Mouse (Mus musculus) myocyte (in vitro differentiated cells): ENCODE measurements around the gene Tmem97. TPM values are rescaled to one million over a fixed set of nuclear protein-coding genes. Genes with fewer than 3 reads are reported as not detected.
A peak's percentile ranks its signal among the peaks of the same experiment; 100 is the strongest.
"Not testable (repeated sequence)": the region's sequence is repeated elsewhere in the genome, so short reads cannot be mapped to it uniquely, and the experiment has no call there.

ENCODE experiments used
- H3K27me3 ChIP-seq: one replicate; pipeline ENCODE4 v1.6.1; 2011; ENCODE audit not compliant: control insufficient read depth, insufficient read depth, insufficient read length
- H3K36me3 ChIP-seq: one replicate; pipeline ENCODE4 v1.6.1; 2011; ENCODE audit not compliant: control insufficient read depth, insufficient read depth
- H3K4me2 ChIP-seq: one replicate; pipeline ENCODE4 v1.6.1; 2011; ENCODE audit warnings: low read depth, control low read depth
- H3K4me3 ChIP-seq: one replicate; pipeline ENCODE4 v1.5.1; 2011; ENCODE audit warnings: mild to moderate bottlenecking, control low read depth, moderate library complexity
- H3K79me2 ChIP-seq: one replicate; pipeline ENCODE4 v1.6.1; 2011; ENCODE audit not compliant: control insufficient read depth, insufficient read depth
- H3ac ChIP-seq: one replicate; pipeline ENCODE4 v1.6.1; 2011; ENCODE audit not compliant: control insufficient read depth, insufficient read length
- CEBPB ChIP-seq: IDR thresholded peaks from 2 replicates; pipeline ENCODE4 v1.6.1; 2011; ENCODE audit warnings: mild to moderate bottlenecking, moderate library complexity; ENCODE audit not compliant: poor library complexity, insufficient read depth, severe bottlenecking
- E2F4 ChIP-seq: IDR thresholded peaks from one replicate; pipeline ENCODE4 v1.6.1; 2011; ENCODE audit warnings: mild to moderate bottlenecking, control low read depth, moderate library complexity; ENCODE audit not compliant: insufficient read depth
- MAX ChIP-seq: IDR thresholded peaks from one replicate; pipeline ENCODE4 v1.6.1; 2011; ENCODE audit warnings: low read depth, mild to moderate bottlenecking, control low read depth
- MYOD1 ChIP-seq, 3 experiments: IDR thresholded peaks; one replicate each; pipeline ENCODE4 v1.6.1; 2011; ENCODE audit warnings: control low read depth in 2 of 3, low read depth in 2 of 3, mild to moderate bottlenecking in 2 of 3, moderate library complexity in 1 of 3; ENCODE audit not compliant: insufficient read length in 2 of 3, control insufficient read depth in 1 of 3
- MYOG ChIP-seq, 3 experiments: IDR thresholded peaks; one replicate each; pipeline ENCODE4 v1.6.1; 2011; ENCODE audit warnings: control low read depth in 2 of 3, low read depth in 2 of 3, mild to moderate bottlenecking in 2 of 3; ENCODE audit not compliant: insufficient read length in 2 of 3, control insufficient read depth in 1 of 3, insufficient read depth in 1 of 3
- POLR2A ChIP-seq: IDR thresholded peaks from one replicate; pipeline ENCODE4 v1.6.1; 2011; ENCODE audit warnings: low read depth, mild to moderate bottlenecking, control low read depth, moderate library complexity; ENCODE audit not compliant: insufficient read length
- POLR2AphosphoS2 ChIP-seq: IDR thresholded peaks from one replicate; pipeline ENCODE4 v1.6.1; 2011; ENCODE audit warnings: low read depth, control low read depth; ENCODE audit not compliant: insufficient read length
- REST ChIP-seq: IDR thresholded peaks from one replicate; pipeline ENCODE4 v1.6.1; 2011; ENCODE audit warnings: mild to moderate bottlenecking, control low read depth, moderate library complexity; ENCODE audit not compliant: insufficient read depth, insufficient read length
- SRF ChIP-seq: IDR thresholded peaks from one replicate; pipeline ENCODE4 v1.6.1; 2011; ENCODE audit warnings: low read depth; ENCODE audit not compliant: control insufficient read depth, insufficient read length
- TCF12 ChIP-seq: IDR thresholded peaks from one replicate; pipeline ENCODE4 v1.6.1; 2011; ENCODE audit warnings: mild to moderate bottlenecking, control low read depth; ENCODE audit not compliant: poor library complexity, insufficient read depth, severe bottlenecking
- TCF3 ChIP-seq: IDR thresholded peaks from one replicate; pipeline ENCODE4 v1.6.1; 2011; ENCODE audit warnings: low read depth, control low read depth; ENCODE audit not compliant: insufficient read length
- USF1 ChIP-seq: IDR thresholded peaks from one replicate; pipeline ENCODE4 v1.6.1; 2011; ENCODE audit warnings: low read depth, mild to moderate bottlenecking, control low read depth, moderate library complexity
- polyA plus RNA-seq: library from polyadenylated mRNA; unstranded; fragments of >200 nt; fragmentation: generic; extraction: Trizol; gene quantifications from one replicate; pipeline ENCODE4 v1.2.1, GENCODE M21; 2012; ENCODE audit warnings: missing spikeins

Tmem97 gene
- polyA plus RNA-seq, 1 experiment = 125 TPM

DNA sequence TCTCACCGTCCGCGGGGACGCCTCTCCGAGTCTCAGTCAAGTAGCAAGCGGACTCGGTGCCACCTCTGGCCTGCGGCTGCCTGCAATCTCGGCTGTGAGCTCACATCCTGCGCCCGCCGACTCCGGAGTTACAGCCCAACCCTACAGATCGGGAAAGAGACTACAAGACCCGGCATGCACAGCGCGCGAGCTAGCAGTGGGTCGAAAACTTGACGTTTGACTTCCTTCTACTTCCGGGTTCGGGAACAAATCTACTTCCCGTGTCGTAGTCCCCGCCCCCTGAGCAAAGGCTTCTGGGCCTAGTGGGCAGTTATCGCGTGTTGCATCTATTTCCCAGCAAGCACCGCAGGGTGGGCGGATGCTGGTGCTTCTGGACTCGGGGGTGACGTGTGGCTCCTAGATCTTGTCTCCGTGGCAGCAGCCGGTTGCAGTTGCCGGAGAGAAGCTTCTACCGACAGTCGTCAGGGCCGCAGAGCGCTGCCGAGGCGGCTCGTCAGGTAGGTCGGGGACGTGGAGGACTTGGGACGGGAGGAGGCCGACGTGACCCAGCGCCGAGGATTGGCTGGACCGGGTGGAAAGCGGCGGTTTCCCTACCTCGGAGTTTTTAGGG lies 14.4 kb downstream of the Tmem97 start, which contains the start of the genes Tnfaip1 and Ift20:
Gene Tnfaip1 (minus strand): TSS at position 253 of the 610 bp plus-strand sequence.
Gene Ift20 (plus strand): TSS at position 282 of the 610 bp plus-strand sequence.
- H3K4me2 ChIP-seq = peak within 1 kb of the TSS; percentile 90
- peaks cover 16% of the 10 kb centered on the region for H3K36me3 ChIP-seq
- H3K79me2 ChIP-seq = peaks cover 78% of the 10 kb centered on the region
- TF ChIP-seq MYOD1 (IDR thresholded peaks at IDR 0.05; ENCODE audit: control insufficient read depth in 1 of 3, insufficient read length in 2 of 3, low read depth in 2 of 3) (no peak), TCF3 (no peak), POLR2A (peak; percentile 76), POLR2AphosphoS2 (peak; percentile 87), CEBPB (no peak), TCF12 (no peak), REST (no peak), MYOG (IDR thresholded peaks at IDR 0.05; ENCODE audit: control insufficient read depth in 1 of 3, insufficient read depth in 1 of 3, insufficient read length in 2 of 3, low read depth in 2 of 3) (no peak), MAX (peak; percentile 65), USF1 (no peak), SRF (peak; percentile 12), E2F4 (no peak)
- peak within 1 kb of the TSS; percentile 59 for H3ac ChIP-seq
- peak within 1 kb of the TSS; percentile 96 for H3K4me3 ChIP-seq
- no peaks in the 10 kb centered on the region for H3K27me3 ChIP-seq

DNA sequence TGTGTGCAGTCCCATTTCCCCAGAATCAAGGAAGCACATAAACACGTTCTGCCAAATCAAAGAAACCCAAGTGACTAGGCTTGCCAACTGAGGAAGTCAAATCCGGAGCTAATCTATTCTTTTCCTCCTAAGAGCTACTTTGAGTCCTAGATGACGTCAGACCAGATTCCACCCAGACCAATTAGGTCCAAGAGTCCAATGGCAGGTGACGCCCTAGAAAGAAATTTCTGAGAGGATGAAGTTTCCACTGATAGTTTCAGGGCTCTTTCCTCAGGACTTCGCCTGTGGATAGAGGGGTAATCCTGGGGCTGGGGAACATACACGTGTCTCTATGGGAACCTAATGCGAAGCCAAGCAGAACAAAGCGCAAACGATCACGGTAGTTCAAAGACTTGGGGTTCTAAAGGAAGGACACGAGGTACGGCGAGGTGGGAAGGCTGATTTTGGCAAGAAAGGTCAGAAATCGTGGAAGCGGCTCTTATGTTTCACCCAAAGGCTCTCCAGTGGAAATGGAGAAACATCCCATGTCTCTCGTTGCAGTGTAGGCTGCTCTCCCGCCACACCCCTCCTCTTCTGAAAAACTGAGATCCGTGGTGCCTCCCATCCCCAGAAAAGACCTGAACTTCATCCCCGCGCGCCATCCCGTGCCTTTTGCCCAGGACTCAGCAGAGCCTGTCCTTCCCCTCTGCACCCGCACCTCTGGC lies 15.0 kb downstream of the Tmem97 start:
- Histone ChIP-seq H3K36me3 (peaks cover 10% of the 10 kb centered on the region), H3ac (peak overlapping the region; percentile 59), H3K79me2 (peaks cover 84% of the 10 kb centered on the region), H3K4me3 (peak overlapping the region; percentile 96), H3K27me3 (no peaks in the 10 kb centered on the region), H3K4me2 (peak overlapping the region; percentile 71)
- TF ChIP-seq E2F4 = no peak
- TF ChIP-seq REST = no peak
- TF ChIP-seq USF1 = peak; percentile 47
- no peak for TF ChIP-seq MYOG (IDR thresholded peaks at IDR 0.05; ENCODE audit: control insufficient read depth in 1 of 3, insufficient read depth in 1 of 3, insufficient read length in 2 of 3, low read depth in 2 of 3)
- no peak for TF ChIP-seq POLR2A
- no peak for TF ChIP-seq POLR2AphosphoS2

DNA sequence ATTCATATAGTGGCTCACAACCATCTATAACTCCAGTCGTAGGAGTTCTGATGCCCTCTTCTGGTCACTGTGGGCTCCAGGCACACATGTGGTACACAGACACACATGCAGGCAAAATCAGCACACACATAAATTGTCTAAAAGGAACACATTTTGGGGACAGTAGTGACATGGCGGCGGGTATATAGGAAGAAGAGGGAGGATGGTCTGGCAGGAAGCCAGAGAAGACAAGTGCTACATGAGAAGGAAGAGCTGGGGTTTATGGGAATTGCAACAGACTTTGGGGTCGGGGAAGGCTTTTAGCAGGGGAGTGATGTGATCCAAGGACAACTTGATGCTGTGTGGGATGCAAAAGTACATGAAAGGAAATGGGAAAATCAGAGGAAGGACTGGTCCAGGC lies 16.1 kb downstream of the Tmem97 start:
- Histone ChIP-seq H3K4me2 (peak overlapping the region; percentile 71), H3K79me2 (peaks cover 84% of the 10 kb centered on the region), H3K27me3 (no peaks in the 10 kb centered on the region), H3K4me3 (peak overlapping the region; percentile 96), H3K36me3 (peaks cover 3% of the 10 kb centered on the region), H3ac (no peak overlapping the region)
- TF ChIP-seq POLR2AphosphoS2 (no peak), USF1 (no peak), CEBPB (no peak)

DNA sequence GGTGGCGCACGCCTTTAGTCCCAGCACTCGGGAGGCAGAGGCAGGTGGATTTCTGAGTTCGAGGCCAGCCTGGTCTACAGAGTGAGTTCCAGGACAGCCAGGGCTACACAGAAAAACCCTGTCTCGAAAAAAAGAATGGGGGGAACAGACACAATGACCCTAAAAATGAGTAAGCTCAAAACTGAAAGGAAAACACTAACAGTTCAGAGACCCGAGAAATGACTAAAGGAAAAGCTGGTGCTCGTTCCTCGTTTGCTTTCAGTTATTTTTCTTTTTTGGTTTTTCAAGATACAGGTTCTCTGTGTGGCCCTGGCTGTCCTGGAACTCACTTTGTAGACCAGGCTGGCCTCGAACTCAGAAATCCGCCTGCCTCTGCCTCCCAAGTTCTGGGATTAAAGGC lies 19.1 kb downstream of the Tmem97 start:
- peaks cover 19% of the 10 kb centered on the region for H3K36me3 ChIP-seq
- H3K79me2 ChIP-seq = peaks cover 54% of the 10 kb centered on the region
- H3K4me3 ChIP-seq, H3ac ChIP-seq, H3K4me2 ChIP-seq, H3K27me3 ChIP-seq: not testable (repeated sequence)

DNA sequence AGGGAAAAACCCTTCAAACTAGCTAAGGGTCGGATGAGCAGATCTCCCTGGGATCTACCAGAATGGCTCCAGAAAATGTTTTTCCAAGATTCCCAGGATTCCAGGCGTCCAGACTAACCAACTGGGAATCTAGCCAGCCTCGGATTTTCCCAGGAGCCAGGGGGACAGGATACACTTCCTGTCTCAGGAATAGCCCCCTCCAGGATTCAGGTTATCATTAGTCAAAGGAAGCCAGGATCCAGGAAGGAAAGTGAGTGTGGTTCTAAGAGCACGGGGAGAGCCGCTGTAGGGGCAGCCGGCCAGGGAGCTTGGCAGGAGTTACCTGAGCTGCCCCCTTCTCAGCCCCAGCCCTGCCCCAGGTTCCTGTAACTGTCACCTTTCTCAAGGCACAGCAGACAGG lies 19.5 kb downstream of the Tmem97 start:
- no peak overlapping the region for H3K4me3 ChIP-seq
- peaks cover 24% of the 10 kb centered on the region for H3K36me3 ChIP-seq
- H3K79me2 ChIP-seq = peaks cover 52% of the 10 kb centered on the region
- H3ac ChIP-seq = no peak overlapping the region
- TF ChIP-seq TCF12 = no peak
- H3K27me3 ChIP-seq = no peaks in the 10 kb centered on the region
- no peak overlapping the region for H3K4me2 ChIP-seq

DNA sequence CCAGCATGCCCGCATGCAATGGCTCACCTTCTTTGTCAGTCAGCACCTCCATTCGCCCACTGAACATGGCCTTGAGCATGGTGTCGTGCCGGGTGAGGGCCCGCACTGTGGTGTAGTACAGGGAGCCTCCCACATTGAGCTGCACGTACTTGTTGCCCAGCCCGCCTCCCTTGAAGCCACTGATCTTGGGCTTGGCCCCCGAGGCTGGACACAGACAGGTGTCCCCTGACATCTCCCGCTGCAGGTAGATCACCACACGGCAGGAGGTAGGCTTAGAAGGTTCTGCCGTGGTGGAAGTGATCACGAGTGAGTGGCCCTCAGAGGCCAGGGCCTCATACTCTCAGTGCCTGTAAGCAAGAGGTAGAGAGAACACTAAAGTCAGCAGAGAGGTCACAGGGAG lies 20.6 kb downstream of the Tmem97 start:
- peaks cover 33% of the 10 kb centered on the region for H3K36me3 ChIP-seq
- no peak for TF ChIP-seq MYOD1 (IDR thresholded peaks at IDR 0.05; ENCODE audit: control insufficient read depth in 1 of 3, insufficient read length in 2 of 3, low read depth in 2 of 3)
- TF ChIP-seq SRF = no peak
- TF ChIP-seq REST = no peak
- no peak for TF ChIP-seq TCF3
- no peak for TF ChIP-seq POLR2AphosphoS2
- no peak for TF ChIP-seq USF1
- no peak for TF ChIP-seq MYOG (IDR thresholded peaks at IDR 0.05; ENCODE audit: control insufficient read depth in 1 of 3, insufficient read depth in 1 of 3, insufficient read length in 2 of 3, low read depth in 2 of 3)
- no peak for TF ChIP-seq TCF12
- no peak for TF ChIP-seq MAX
- TF ChIP-seq E2F4 = no peak
- TF ChIP-seq CEBPB = no peak
- no peak for TF ChIP-seq POLR2A
- H3K79me2 ChIP-seq = peaks cover 46% of the 10 kb centered on the region
- no peaks in the 10 kb centered on the region for H3K27me3 ChIP-seq
- no peak overlapping the region for H3ac ChIP-seq
- no peak overlapping the region for H3K4me2 ChIP-seq
- no peak overlapping the region for H3K4me3 ChIP-seq
